Mouse (Mus musculus): ENCODE data around the gene Polr2e.

Polr2e gene

DNA sequence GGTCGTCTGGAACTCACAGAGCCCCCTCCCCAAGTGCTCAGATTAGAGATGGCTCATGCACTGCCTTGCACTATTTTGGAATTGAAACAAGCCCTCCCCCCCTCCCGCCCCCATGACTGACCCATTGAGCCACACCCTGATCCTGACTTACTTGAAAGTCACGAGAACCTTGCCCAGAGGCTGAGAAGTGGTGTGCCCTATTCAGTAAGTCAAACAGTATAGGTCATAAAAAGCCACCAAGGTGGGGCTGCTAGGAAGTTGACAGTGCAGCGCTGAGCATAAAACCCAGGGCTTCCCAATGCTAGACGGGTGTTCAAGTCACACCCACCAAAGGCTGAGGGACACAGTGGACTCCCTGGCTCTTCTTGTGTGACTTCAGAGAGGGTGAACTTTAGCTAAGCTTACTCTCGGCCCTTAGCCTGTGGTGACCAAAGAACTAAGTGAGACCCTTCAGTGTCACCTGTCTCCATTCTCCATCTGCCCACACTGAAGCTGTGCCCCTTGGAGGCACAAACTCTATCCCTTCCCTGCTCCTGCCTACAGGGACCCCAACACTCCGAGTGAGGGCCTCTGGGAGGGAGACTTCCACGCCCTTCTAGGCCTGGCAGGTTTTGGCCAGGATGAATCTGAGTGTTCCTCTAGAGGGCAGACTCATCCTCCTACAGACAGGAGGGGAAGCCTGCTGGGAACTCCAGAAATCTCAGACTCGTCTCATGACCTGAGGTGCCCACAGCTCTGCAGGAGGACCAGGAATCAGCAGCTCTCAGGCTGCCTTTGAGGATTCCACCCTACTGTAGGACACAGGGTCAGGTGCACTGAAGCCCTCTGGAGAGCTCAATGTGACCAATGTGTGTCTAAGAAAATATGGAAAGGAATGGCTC is 5.8 kb downstream of the Polr2e start:
- DNase-seq (ENCODE audit: low spot score in 2 of 2): no peak

DNA sequence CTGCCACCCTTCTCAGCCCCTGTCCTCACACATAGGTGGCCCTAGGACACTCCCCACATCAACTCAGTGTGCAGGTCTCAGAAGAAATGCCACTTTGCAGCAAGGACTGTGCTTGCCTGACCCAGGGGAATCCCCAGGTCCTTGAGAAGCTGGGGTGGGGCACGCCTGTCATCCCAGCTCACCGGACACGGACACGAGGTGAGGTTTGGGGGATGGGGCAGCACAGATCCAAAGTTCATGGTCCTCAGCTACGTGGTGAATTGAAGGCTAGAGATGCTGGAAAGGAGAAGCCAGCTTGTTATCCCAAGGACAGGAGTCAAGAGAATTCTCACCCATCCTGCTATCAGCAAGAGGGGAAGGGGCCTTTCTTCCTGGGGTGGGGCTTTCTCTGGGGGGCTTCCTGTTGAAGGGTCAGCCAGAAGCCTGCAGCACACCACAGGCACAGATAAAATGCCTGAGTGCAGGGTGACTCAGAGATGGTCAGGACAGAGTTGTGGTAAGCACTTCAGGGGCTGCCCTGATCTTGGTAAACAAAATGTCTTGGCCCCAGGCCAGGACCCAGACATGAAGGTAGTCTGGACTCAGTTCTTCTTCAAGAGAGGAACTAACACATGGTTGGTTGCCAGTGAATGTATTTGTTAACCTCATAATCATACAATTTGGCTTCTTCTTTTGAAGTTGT is 6.7 kb downstream of the Polr2e start:
- no peak for DNase-seq (ENCODE audit: low spot score in 2 of 2)

DNA sequence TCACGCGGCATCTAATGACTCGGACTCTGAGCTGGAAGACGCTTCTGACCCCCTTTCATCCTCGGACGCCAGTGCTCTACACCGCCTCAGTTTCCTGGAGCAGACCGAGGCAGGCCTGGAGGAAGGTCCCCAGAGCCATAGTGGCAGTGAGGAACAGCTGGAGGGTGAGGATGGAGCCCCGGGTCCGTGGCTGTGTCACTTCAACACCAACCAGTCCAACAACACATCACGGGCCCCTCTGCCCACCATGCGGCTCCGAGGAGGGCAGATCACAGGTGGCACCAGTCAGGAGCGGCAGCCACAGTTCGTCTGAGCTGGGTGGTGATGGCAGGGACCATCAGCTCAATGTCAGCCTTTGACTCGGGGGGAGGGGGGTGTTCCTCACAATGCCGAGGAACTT is 8.9 kb downstream of the Polr2e start:
- DNase-seq (ENCODE audit: low spot score in 2 of 2): no peak

DNA sequence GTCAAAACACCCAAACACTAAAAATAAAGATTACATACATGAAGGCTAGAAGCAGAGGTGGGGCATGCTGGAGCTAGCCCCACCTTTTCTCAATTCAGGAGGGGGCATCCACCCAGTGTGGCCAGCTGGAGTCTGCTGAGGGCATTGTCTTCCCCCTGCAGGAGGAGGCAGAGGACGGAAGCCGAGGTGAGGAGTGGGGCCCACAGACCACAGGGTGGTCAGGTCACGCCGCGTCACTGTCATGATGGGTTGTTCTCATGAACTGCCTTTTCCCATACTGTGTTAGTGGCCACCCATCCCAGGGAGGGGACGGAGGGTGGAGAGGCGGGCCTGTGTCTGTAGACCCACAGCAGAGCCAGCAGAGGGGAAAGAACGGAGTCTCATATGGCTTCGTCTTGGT is 9.4 kb downstream of the Polr2e start:
- no peak for DNase-seq (ENCODE audit: low spot score in 2 of 2)

DNA sequence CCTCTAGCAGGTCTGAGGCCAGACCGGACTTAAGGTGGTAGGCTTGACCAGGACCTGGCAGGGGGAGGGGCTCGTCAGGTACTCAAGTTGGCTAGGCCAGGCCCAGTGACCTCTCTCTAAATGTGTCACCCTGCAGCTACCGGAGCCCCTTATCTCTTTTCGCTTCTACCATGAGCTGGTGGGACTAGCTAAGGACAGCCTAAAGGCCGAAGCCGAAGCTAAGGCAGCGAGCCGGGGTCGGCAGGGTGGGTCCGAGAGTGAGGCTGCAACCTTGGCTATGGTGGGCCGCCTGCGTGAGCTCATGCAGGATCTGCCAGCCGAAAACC is 11.1 kb downstream of the Polr2e start:
- DNase-seq (ENCODE audit: low spot score in 2 of 2): no peak

DNA sequence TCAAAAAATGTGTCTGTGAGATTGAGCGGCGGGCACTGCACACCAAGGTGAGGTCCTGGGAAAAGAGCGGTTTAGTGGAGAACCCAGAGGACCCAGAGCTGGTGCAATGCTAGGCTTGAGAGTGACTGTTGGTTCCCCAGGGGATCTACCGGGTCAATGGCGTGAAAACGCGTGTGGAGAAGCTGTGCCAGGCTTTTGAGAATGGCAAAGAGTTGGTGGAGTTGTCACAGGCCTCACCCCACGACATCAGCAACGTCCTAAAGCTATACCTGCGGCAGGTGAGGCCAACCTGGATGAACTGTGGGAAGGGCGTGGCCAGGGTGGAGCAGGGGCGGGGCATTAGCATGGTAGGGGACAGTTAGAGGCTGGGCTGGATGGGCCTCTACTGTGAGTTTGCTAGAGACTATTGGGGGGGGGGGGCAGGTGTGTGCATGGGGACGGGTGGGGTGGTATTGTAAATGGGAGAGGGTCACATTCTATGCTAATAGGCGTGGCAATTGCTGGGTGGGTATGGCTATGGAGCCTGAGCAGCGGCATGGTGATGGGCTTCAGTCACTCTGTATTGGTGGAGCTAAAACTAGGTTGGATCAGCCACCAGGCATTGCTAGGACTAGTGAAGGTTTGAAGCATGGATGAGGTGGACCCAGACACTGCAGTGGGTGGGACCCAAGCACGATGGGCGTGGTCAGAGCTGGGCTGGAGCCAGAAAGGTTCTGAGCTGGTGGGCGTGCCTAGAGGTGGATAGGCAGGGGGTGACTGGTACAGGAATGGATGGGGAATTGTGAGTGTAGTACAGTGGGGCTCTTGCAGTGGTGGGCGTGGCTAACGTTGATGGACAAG is 11.7 kb downstream of the Polr2e start:
- DNase-seq (ENCODE audit: low spot score in 2 of 2): no peak

DNA sequence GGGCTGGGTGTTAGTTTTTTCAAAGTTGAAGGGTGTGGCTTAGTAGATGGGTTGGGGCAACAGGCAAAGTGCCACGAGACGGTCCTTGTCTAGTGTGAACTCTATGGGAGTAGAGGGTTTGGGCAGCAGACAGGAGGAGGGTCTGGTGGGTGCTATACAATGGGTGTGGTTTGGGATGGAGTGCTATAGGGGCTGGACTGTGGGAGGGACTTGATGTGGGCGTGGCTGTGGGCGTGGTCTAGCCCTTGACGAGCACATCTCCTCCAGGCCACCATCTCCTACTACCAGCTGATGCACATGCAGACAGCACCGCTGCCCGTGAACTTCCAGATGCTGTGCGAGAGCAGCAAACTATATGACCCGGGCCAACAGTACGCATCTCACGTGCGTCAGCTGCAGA is 13.7 kb downstream of the Polr2e start:
- no peak for DNase-seq (ENCODE audit: low spot score in 2 of 2)

DNA sequence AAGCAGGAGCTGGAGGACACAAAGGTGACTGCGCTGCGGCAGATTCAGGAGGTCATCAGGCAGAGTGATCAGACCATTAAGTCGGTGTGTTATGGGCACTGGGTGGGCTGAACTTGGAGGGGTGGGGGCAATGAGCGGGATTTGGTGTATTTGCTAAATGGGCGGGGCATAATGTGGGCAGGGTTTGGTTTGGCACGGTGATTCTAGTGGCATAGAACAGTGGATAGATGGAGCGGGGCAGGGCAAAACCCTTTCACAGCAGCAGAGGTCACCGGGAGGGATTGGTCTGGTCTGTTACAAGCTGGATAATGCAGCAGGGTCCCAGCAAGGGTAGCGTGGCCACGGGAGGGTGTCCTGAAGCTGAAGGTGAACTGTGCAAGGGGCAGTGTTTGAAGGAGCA is 14.1 kb downstream of the Polr2e start:
- DNase-seq (ENCODE audit: low spot score in 2 of 2): no peak

DNA sequence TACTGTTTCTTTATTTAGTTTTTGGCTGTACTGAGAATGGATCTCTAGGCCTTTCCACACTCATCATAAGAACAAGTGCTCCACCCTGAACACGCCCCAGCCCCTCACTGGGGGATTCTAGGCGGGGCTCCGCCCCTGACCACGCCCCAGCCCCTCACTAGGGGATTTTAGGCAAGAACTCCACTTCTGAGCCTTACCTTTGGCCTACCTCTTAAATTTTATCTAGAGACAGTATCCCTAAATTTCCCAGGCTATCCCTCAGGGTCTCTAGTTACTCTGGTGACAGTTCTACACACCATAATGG is 14.6 kb downstream of the Polr2e start:
- no peak for DNase-seq (ENCODE audit: low spot score in 2 of 2)

DNA sequence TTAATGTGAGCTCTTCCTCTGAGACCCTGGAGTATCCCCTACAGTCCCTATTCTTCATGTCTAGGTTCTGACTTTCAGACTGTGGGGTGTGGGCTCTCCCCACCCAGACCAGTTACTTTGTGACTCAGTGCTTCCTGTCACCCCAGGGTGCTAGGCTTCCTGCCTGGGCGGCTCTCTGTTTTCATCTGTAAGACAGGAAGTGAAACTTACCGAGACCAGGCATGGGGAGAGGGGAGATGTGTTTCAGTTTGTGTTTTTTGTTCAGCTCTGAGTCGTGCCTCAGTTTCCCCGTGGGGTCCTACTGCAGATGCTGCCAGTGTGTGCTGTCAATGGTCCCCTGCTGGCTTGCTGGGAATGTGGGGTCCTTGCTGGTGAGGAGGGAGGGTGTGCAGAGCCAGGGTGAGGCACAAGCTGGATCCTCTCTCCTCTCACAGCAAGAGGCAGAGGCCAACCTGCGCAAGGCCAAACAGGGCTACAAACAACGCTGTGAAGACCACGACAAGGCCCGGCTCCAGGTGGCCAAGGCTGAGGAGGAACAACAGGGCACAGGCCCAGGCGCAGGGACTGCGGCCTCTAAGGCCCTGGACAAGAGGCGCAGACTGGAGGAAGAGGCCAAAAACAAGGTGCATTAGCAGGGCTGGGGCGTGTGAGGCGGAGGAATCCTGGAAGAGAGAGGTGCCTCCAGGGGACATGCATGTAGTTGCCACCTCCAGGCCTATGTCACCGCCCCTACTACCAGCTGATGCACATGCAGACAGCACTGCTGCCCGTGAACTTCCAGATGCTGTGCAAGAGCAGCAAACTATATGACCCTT is 15.2 kb downstream of the Polr2e start:
- DNase-seq (ENCODE audit: low spot score in 2 of 2): no peak

DNA sequence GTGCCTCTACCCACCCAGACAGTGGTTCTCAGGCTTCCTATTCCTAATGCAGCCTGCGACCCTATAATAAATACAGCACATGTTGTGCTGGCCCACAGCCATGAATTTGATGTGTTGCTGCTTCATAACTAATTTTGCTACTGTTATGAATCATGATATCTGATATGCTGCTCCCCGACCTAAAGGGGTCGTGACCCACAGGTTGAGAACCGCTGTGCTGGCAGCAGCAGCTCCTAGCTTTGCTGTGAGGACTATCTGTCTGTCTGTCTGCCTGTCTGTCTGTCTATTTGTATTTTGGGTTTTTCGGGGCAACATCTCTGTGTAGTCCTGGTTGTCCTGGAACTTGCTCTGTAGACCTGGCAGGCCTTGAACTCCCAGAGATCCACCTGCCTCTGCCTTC is 15.8 kb downstream of the Polr2e start:
- no peak for DNase-seq (ENCODE audit: low spot score in 2 of 2)

DNA sequence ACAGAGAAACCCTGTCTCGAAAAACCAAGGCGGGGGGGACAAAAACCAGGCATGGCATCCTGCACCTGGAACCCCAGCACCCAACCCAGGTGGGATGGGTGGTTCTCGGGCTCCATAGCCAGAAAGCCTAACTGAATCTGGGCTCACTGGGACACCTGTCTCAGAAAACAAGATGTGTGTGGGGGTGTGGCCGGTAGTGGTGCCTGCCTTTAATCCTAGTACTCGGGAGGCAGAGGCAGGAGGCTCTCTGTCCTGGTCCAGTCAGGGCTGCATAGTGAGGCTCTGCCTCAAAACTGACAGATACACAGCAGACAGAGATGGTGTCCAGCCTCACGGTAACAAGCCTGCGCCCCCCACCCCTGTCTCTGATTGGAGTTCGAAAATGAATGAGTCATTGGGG is 16.8 kb downstream of the Polr2e start:
- DNase-seq (ENCODE audit: low spot score in 2 of 2): no peak

DNA sequence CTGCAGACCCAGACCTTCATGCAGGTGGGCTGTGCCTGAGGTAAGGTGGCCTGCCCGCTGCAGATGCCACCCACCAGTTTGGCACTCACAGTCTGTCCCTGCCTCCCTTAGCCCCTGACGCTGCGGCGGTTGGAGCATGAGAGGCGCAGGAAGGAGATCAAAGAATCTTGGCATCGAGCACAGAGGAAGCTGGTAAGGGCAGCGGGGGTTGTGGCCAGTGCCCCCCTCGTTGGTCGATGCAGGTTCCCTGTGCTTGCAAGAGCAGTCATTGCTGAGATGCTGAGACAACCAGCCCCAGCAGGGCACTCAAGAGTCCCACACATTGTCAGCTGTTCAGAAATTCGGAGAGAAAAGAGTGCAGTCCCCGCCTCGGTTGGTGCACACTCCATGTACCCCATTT is 17.4 kb downstream of the Polr2e start:
- no peak for DNase-seq (ENCODE audit: low spot score in 2 of 2)

DNA sequence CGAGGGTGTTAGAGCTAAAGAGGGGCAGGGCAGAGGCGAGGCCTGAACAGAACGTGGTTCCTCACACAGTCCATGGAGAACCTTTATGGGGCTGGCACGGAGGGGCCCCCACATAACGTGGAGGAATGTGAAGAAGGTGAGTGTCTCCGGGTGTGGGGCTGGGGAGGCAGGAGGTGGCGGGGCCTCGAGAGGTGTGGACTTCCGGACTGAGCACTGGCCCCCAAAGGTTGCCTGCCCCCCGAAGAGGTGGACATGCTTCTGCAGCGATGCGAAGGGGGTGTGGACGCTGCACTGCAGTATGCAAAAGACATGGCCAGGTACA is 18.3 kb downstream of the Polr2e start:
- no peak for DNase-seq (ENCODE audit: low spot score in 2 of 2)

DNA sequence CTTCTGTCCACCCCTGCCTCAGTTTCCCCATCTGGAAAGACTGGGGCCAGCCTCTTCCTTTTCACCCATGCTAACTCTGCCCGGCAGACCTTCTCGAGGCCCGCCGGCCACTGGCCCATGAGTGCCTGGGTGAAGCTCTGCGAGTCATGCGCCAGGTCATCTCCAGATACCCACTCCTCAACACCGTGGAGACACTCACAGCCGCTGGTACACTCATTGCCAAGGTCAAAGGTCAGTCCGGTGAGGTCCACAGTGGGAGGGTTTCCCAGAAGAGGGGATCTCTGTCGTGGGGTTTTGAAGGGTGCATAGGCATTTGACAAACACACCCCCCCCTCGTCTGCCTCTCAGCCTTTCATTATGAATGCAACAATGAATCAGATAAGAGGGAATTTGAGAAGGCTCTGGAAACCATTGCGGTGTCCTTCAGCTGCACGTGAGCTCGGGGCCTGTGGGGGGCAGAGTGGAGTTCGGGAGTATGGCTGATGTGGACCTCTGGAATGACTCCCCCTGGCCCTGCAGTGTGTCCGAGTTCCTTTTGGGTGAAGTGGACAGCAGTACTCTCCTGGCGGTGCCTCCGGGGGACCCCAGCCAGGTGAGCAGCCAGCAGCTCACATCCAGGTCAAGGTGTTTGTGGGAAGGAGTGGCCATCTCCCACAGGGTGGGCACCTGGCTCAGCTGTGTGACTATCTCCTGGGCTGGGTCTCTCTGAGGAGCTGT is 18.8 kb downstream of the Polr2e start:
- no peak for DNase-seq (ENCODE audit: low spot score in 2 of 2)

DNA sequence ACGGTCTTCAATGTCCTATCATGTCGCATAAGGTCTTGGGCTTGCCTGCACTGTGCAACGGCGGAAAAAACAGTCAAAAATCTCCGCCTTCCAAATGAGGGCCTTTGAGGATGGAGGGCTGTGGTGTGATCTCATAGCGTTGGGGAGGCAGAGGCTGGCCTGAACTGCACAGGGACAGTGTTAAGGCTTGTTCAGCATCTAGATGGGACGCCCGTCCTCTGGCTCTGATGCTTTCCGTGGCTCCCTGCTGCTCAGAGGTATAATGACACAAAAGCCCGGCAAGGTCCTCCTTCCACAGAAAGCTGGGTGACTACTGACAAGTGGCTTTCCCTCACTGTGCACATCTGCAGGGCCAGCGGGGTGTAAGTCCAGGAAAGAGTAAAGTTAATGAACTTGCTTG is 19.4 kb downstream of the Polr2e start:
- no peak for DNase-seq (ENCODE audit: low spot score in 2 of 2)

DNA sequence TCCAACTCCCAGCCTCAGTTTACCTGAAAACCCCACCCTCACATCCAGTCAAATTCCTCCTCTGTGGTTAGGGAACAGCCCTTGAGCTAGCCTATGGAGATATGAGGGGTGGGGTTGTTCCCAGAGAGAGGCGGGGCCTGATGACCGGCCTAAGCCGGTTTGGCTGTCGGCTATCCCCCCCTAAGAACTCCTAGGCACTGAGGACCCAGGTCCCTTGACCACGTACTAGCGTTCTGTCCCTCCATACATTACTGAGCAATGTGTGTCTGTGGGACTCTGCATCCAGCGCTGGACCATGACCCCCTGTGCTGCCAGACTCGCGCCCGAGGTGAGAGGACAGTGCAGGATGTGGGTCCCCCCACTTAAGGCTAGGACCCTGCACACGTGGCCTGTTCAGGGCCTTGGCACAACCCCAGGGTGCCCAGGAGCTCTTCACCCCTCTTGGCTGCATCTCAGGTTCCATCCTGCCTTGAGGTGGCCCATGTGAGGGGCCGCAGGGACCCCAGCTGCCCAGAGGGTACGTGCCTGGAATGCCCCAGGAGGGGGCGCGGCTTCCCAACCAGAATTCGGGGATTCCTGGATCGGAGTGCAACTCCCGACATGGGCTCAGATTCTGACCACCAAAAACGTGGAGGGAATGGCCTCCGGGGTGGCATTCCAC is 20.0 kb downstream of the Polr2e start:
- no peak for DNase-seq (ENCODE audit: low spot score in 2 of 2)

DNA sequence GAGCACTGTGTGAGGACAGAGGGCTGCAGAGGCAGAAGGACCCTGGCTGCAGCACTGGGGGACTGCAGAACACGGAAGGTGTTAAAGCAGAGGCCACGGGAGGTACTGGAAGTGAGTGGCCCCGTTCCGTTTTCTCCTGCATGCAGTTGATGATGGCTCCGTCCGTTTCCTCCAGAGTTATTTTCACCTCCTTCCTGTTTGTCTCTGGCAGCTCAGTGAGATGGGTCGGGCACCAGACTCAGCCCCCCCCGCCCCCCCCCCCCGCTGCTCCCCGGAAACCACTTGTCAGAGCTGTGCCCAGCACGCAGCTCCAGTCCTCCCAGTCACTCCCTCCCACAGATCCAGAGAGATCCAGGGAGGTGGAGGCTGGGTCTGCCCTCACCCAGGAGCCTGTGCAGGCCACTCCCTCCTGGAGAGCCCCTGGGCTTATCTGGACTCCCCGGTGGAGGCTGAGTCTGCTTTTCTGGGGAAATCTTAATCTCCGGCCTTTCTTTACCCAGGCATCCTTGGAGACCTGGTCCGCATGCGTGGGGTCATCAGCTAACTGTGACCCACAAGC is 20.8 kb downstream of the Polr2e start:
- no peak for DNase-seq (ENCODE audit: low spot score in 2 of 2)

DNA sequence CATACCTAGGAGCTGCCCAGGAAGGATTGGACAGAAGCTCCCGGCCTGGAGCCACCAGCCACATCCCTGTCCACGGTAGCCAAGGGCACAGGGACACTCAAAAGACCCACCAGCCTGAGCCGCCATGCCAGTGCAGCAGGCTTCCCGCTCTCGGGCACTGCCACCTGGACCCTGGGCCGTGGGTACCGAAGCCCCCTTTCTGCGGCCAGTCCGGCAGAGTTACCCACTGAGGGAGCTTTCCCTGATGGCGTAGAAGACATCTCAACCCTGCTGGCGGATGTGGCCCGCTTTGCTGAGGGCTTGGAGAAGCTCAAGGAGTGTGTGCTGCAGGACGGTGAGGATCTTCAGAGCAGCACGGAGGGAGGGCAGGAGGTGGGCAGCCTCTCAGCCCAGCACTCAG is 21.8 kb downstream of the Polr2e start:
- DNase-seq (ENCODE audit: low spot score in 2 of 2): no peak

DNA sequence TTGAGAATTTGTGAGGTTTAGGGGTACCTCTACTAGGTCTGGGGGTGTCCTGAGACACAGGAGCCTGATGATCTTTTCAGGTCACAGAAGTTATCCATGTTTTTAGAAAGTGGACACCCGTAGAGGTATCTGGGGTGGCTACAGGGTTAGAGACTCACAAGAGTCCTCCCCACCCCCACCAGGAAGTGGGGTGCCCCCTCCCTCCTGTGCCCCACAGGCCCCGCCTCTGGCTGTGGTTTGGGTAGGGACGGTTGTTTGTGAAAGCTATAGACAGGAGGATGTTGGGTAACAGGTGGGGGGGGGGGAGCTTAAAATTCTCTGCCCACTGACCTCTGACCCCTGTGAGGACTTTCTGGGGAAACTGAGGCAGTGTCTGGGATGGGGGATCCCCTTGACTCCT is 22.2 kb downstream of the Polr2e start:
- peak in 1 of 2 experiments; percentile 54 for DNase-seq (ENCODE audit: low spot score in 2 of 2)

DNA sequence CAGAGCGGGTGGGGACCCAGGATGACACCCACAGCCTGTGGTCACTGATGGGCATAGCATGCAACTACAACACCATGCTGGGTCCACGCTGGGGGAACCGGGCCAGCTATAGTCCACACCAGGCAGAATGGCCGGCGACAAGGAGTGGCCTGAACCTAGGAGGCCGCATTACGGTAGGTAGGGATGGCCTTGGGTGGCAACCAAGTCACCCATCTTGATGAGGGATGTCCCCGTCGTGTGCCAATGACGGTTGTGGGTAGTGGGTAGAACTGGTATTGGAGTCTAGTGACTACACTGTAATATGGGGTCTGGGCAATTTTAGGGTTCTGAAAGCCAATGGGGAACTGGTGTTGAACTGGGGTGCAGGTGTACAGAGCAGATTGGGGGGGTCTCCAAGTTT is 22.7 kb downstream of the Polr2e start:
- no peak for DNase-seq (ENCODE audit: low spot score in 2 of 2)

Measured in frontal cortex, postnatal 10 days (tissue).